Mouse (Mus musculus) heart, embryonic 10.5 days (tissue): ENCODE measurements around the gene Ogfod2. TPM values are rescaled to one million over a fixed set of nuclear protein-coding genes. Genes with fewer than 3 reads are reported as not detected.

Experiments
- DNase-seq: peaks from one replicate; pipeline ENCODE4 v3.0.0-alpha.2; 2017; ENCODE audit warnings: low spot score
- H3K27ac ChIP-seq: fragments of 300-500 bp; sonication (generic); 2 replicates; pipeline ENCODE4 v1.5.1; 2016; ENCODE audit warnings: mild to moderate bottlenecking
- H3K27me3 ChIP-seq: fragments of 300-500 bp; sonication (generic); 2 replicates; pipeline ENCODE4 v1.6.1; 2016; ENCODE audit warnings: mild to moderate bottlenecking; ENCODE audit not compliant: poor library complexity, insufficient read depth, severe bottlenecking
- H3K36me3 ChIP-seq: fragments of 300-500 bp; sonication (generic); 2 replicates; pipeline ENCODE4 v1.6.1; 2016; ENCODE audit warnings: mild to moderate bottlenecking, moderate library complexity
- H3K4me1 ChIP-seq: fragments of 300-500 bp; sonication (generic); 2 replicates; pipeline ENCODE4 v1.6.1; 2016; ENCODE audit warnings: mild to moderate bottlenecking
- H3K4me3 ChIP-seq: fragments of 300-500 bp; sonication (generic); 2 replicates; pipeline ENCODE4 v1.5.1; 2016; ENCODE audit warnings: mild to moderate bottlenecking, moderate library complexity
- H3K9me3 ChIP-seq: fragments of 300-500 bp; sonication (generic); 2 replicates; pipeline ENCODE4 v1.6.1; 2016; ENCODE audit warnings: mild to moderate bottlenecking, moderate library complexity
- WGBS: fragments of 180-500 bp; shearing (Covaris S2); methylation state at CpG from one replicate; pipeline ENCODE4 v1.1.7; 2016; 5-methylcytosine and 5-hydroxymethylcytosine counted together
- polyA plus RNA-seq: library from polyadenylated mRNA; unstranded; fragments of >200 nt; fragmentation: Nextera tagmentation; extraction: Ambion mirVana; gene quantifications from 2 replicates; pipeline ENCODE4 v1.2.1, GENCODE M21; 2016

Ogfod2 gene
- polyA plus RNA-seq, 1 experiment from 2014 or later, result 19.6 TPM

GRCm38 (mm10) chr5:124122357-124122756 is 10.3 kb downstream of the Ogfod2 start:
- DNase-seq, result no peak
- no peak overlapping the region for H3K4me3 ChIP-seq
- no peaks in the 10 kb centered on the region for H3K9me3 ChIP-seq
- peaks cover 99% of the 10 kb centered on the region for H3K36me3 ChIP-seq
- WGBS, result 92% methylated on average over 18 of the region's 18 CpGs
- no peak overlapping the region for H3K27ac ChIP-seq
- H3K4me1 ChIP-seq, result peaks cover 26% of the 10 kb centered on the region
- no peaks in the 10 kb centered on the region for H3K27me3 ChIP-seq

GRCm38 (mm10) chr5:124125093-124125492 is 13.0 kb downstream of the Ogfod2 start:
- 79% methylated on average over 11 of the region's 11 CpGs for WGBS
- H3K4me1 ChIP-seq, result peaks cover 20% of the 10 kb centered on the region; the same call in 1 of the 2 replicates

GRCm38 (mm10) chr5:124134261-124134660 is 22.2 kb downstream of the Ogfod2 start:
- Histone ChIP-seq H3K4me1 (0 out of 2 replicates have a peak, but pooled peaks cover 7% of the 10 kb centered on the region), H3K4me3 (no peak overlapping the region), H3K36me3 (peaks cover 90% of the 10 kb centered on the region), H3K27me3 (no peaks in the 10 kb centered on the region), H3K27ac (no peak overlapping the region), H3K9me3 (no peaks in the 10 kb centered on the region)
- 85% methylated on average over 5 of the region's 5 CpGs for WGBS
- DNase-seq, result no peak

More at GRCm38 (mm10) chr5:124125093-124125492, 13.0 kb downstream of the Ogfod2 start:
- no peak for DNase-seq
- H3K9me3 ChIP-seq, result no peaks in the 10 kb centered on the region
- H3K27me3 ChIP-seq, result no peaks in the 10 kb centered on the region
- H3K36me3 ChIP-seq, result peaks cover 98% of the 10 kb centered on the region
- H3K4me3 ChIP-seq, result no peak overlapping the region
- H3K27ac ChIP-seq, result no peak overlapping the region

GRCm38 (mm10) chr5:124138066-124138465 is 26.0 kb downstream of the Ogfod2 start:
- Histone ChIP-seq H3K36me3 (peaks cover 83% of the 10 kb centered on the region), H3K4me1 (0 out of 2 replicates have a peak, but pooled peaks cover 7% of the 10 kb centered on the region), H3K4me3 (no peak overlapping the region), H3K9me3 (no peaks in the 10 kb centered on the region), H3K27ac (no peak overlapping the region; the same call in 1 of the 2 replicates), H3K27me3 (no peaks in the 10 kb centered on the region)
- 71% methylated on average over 7 of the region's 7 CpGs for WGBS
- no peak for DNase-seq

GRCm38 (mm10) chr5:124149028-124149427 is 36.9 kb downstream of the Ogfod2 start:
- Histone ChIP-seq H3K27ac (no peak overlapping the region), H3K36me3 (peaks cover 51% of the 10 kb centered on the region), H3K27me3 (no peaks in the 10 kb centered on the region), H3K9me3 (no peaks in the 10 kb centered on the region), H3K4me1 (peaks cover 18% of the 10 kb centered on the region), H3K4me3 (no peak overlapping the region)
- DNase-seq, result no peak
- WGBS, result 49% methylated on average over 5 of the region's 5 CpGs

GRCm38 (mm10) chr5:124150895-124151294 is 38.8 kb downstream of the Ogfod2 start:
- no peaks in the 10 kb centered on the region for H3K27me3 ChIP-seq
- 66% methylated on average over 7 of the region's 7 CpGs for WGBS
- no peak overlapping the region for H3K4me3 ChIP-seq
- no peak for DNase-seq
- H3K36me3 ChIP-seq, result peaks cover 39% of the 10 kb centered on the region
- no peak overlapping the region for H3K27ac ChIP-seq
- H3K9me3 ChIP-seq, result no peaks in the 10 kb centered on the region
- H3K4me1 ChIP-seq, result peaks cover 18% of the 10 kb centered on the region

GRCm38 (mm10) chr5:124152734-124153133 is 40.6 kb downstream of the Ogfod2 start:
- Histone ChIP-seq H3K27ac (no peak overlapping the region), H3K4me3 (no peak overlapping the region), H3K27me3 (no peaks in the 10 kb centered on the region), H3K36me3 (peaks cover 30% of the 10 kb centered on the region), H3K4me1 (peaks cover 14% of the 10 kb centered on the region), H3K9me3 (no peaks in the 10 kb centered on the region)
- 80% methylated on average over 4 of the region's 4 CpGs for WGBS
- DNase-seq, result no peak

GRCm38 (mm10) chr5:124155943-124156342 is 43.8 kb downstream of the Ogfod2 start:
- Histone ChIP-seq H3K27ac (no peak overlapping the region), H3K27me3 (no peaks in the 10 kb centered on the region), H3K4me3 (no peak overlapping the region), H3K36me3 (peaks cover 17% of the 10 kb centered on the region), H3K9me3 (no peaks in the 10 kb centered on the region), H3K4me1 (peaks cover 39% of the 10 kb centered on the region)
- 55% methylated on average over 5 of the region's 5 CpGs for WGBS
- no peak for DNase-seq

GRCm38 (mm10) chr5:124158305-124158704 is 46.2 kb downstream of the Ogfod2 start:
- no peaks in the 10 kb centered on the region for H3K36me3 ChIP-seq
- no peak overlapping the region; the same call in 1 of the 2 replicates for H3K4me3 ChIP-seq
- H3K4me1 ChIP-seq, result peaks cover 57% of the 10 kb centered on the region
- H3K27ac ChIP-seq, result peak overlapping the region; percentile 71; the same call in 1 of the 2 replicates
- DNase-seq, result no peak
- H3K9me3 ChIP-seq, result no peaks in the 10 kb centered on the region
- H3K27me3 ChIP-seq, result no peaks in the 10 kb centered on the region
- WGBS, result 48% methylated on average over 4 of the region's 4 CpGs

- Histone ChIP-seq H3K4me3 (no peak overlapping the region), H3K27me3 (no peaks in the 10 kb centered on the region), H3K27ac (peak overlapping the region; percentile 71), H3K4me1 (peaks cover 61% of the 10 kb centered on the region), H3K9me3 (no peaks in the 10 kb centered on the region), H3K36me3 (no peaks in the 10 kb centered on the region)
- no peak for DNase-seq
- WGBS, result 30% methylated on average over 7 of the region's 7 CpGs
These were observed 47.4 kb downstream of the Ogfod2 start for GRCm38 (mm10) chr5:124159453-124159852.

- H3K4me3 ChIP-seq, result 0 out of 2 replicates have a peak overlapping the region, but pooled peaks have one; percentile 4
These were observed 49.7 kb downstream of the Ogfod2 start for GRCm38 (mm10) chr5:124161831-124162230.

GRCm38 (mm10) chr5:124162577-124162976 is 50.5 kb downstream of the Ogfod2 start:
- WGBS, result 49% methylated on average over 5 of the region's 5 CpGs
- Histone ChIP-seq H3K4me3 (0 out of 2 replicates have a peak overlapping the region, but pooled peaks have one; percentile 4), H3K36me3 (no peaks in the 10 kb centered on the region), H3K27ac (peak overlapping the region; percentile 76), H3K4me1 (peaks cover 91% of the 10 kb centered on the region), H3K27me3 (no peaks in the 10 kb centered on the region), H3K9me3 (no peaks in the 10 kb centered on the region)
- DNase-seq, result peak; percentile 85

More at GRCm38 (mm10) chr5:124161831-124162230, 49.7 kb downstream of the Ogfod2 start:
- WGBS, result 18% methylated on average over 10 of the region's 10 CpGs
- Histone ChIP-seq H3K27ac (peak overlapping the region; percentile 76), H3K4me1 (peaks cover 84% of the 10 kb centered on the region), H3K27me3 (no peaks in the 10 kb centered on the region), H3K36me3 (no peaks in the 10 kb centered on the region), H3K9me3 (no peaks in the 10 kb centered on the region)
- DNase-seq, result peak; percentile 93

GRCm38 (mm10) chr5:124163445-124163844 is 51.3 kb downstream of the Ogfod2 start:
- Histone ChIP-seq H3K36me3 (no peaks in the 10 kb centered on the region), H3K27me3 (no peaks in the 10 kb centered on the region), H3K9me3 (no peaks in the 10 kb centered on the region), H3K4me3 (no peak overlapping the region), H3K27ac (peak overlapping the region; percentile 76; the same call in 1 of the 2 replicates), H3K4me1 (peaks cover 93% of the 10 kb centered on the region)
- 83% methylated on average over 11 of the region's 11 CpGs for WGBS
- no peak for DNase-seq
